Mouse (Mus musculus) forebrain, postnatal 0 days (tissue): ENCODE measurements around the gene Rpl4. TPM values are rescaled to one million over a fixed set of nuclear protein-coding genes. Genes with fewer than 3 reads are reported as not detected.
"Not testable (repeated sequence)": the region's sequence is repeated elsewhere in the genome, so short reads cannot be mapped to it uniquely, and the experiment has no call there.

Experiments used
- ATAC-seq: fragments of 200-750 bp; cut with Nextera tagmentation; 2 replicates; pipeline ENCODE4 v1.8.0; 2017; ENCODE audit warnings: mild to moderate bottlenecking, moderate library complexity
- DNase-seq: peaks from one replicate; pipeline ENCODE4 v3.0.0-alpha.2; 2015
- H3K27ac ChIP-seq: fragments of 300-500 bp; sonication (generic); 2 replicates; pipeline ENCODE4 v1.5.1; 2014; ENCODE audit warnings: low read depth, mild to moderate bottlenecking, antibody characterized with exemption, low read length, moderate library complexity, mixed read lengths
- H3K27me3 ChIP-seq: fragments of 300-500 bp; sonication (generic); 2 replicates; pipeline ENCODE4 v1.6.1; 2014; ENCODE audit warnings: mild to moderate bottlenecking, low read length, mixed read lengths; ENCODE audit not compliant: insufficient read depth
- H3K36me3 ChIP-seq: fragments of 300-500 bp; sonication (generic); 2 replicates; pipeline ENCODE4 v1.6.1; 2014; ENCODE audit warnings: mild to moderate bottlenecking, moderate library complexity; ENCODE audit not compliant: insufficient read depth
- H3K4me1 ChIP-seq: fragments of 300-500 bp; sonication (generic); 2 replicates; pipeline ENCODE4 v1.6.1; 2014; ENCODE audit warnings: antibody characterized with exemption; ENCODE audit not compliant: insufficient read depth
- H3K4me2 ChIP-seq: fragments of 300-500 bp; sonication (generic); 2 replicates; pipeline ENCODE4 v1.6.1; 2014; ENCODE audit warnings: low read depth, mild to moderate bottlenecking, moderate library complexity
- H3K4me3 ChIP-seq: fragments of 300-500 bp; sonication (generic); 2 replicates; pipeline ENCODE4 v1.5.1; 2014; ENCODE audit warnings: low read depth, low read length, mixed read lengths
- H3K9ac ChIP-seq: fragments of 300-500 bp; sonication (generic); 2 replicates; pipeline ENCODE4 v1.6.1; 2014; ENCODE audit warnings: mild to moderate bottlenecking
- H3K9me3 ChIP-seq: fragments of 300-500 bp; sonication (generic); 2 replicates; pipeline ENCODE4 v1.6.1; 2016; ENCODE audit warnings: low read length
- CTCF ChIP-seq: sonication (generic); IDR thresholded peaks from 2 replicates; pipeline ENCODE4 v1.5.1; 2016; ENCODE audit warnings: antibody characterized with exemption, control low read depth, low read depth
- WGBS: fragments of 180-500 bp; shearing (Covaris S2); extraction: QIAGEN DNeasy Blood & Tissue Kit; methylation state at CpG from one replicate; pipeline ENCODE4 v1.1.7; 2014; 5-methylcytosine and 5-hydroxymethylcytosine counted together
- polyA plus RNA-seq: library from polyadenylated mRNA; unstranded; fragments of >200 nt; fragmentation: Nextera tagmentation; extraction: Ambion mirVana; gene quantifications from 2 replicates; pipeline ENCODE4 v1.2.1, GENCODE M21; 2015
- total RNA-seq: library from RNA; depleted of rRNA; stranded (reverse); fragments of >200 nt; gene quantifications from 2 replicates; pipeline ENCODE4 v1.2.3, GENCODE M21; 2014

Gene Rpl4
- total and polyA plus RNA-seq, 2 experiments from 2014 or later: 693 to 957 TPM

DNA sequence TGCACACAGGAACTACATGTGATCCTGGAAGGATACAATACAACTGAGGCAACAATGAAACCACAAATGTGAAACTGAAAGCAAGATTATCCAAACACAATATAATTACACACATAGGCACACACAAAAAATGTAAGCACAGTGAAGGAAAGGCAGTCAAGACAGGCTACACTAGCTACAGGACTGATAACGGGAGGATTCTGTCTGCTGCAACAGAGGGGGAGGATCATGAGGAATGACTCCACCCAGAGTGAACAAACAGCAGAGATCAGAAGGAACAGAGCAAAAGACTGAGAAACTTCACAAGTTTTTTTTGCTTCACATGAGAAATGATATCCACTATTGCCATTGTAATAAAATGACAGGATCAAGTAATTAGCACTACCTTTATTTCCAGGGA is 16.5 kb upstream of the Rpl4 start:
- 90% methylated on average over 1 of the region's 1 CpGs for whole genome bisulfite sequencing
- no peak for TF ChIP-seq CTCF
- H3K9me3 ChIP-seq: no peaks in the 10 kb centered on the region
- no peaks in the 10 kb centered on the region for H3K36me3 ChIP-seq
- no peaks in the 10 kb centered on the region for H3K27me3 ChIP-seq
- H3K4me1 ChIP-seq: no peaks in the 10 kb centered on the region
- ATAC-seq (no peak), DNase-seq (no peak)
- no peak overlapping the region for H3K4me3 ChIP-seq
- H3K27ac ChIP-seq: no peak overlapping the region
- no peak overlapping the region for H3K4me2 ChIP-seq
- H3K9ac ChIP-seq: no peak overlapping the region

- no peak overlapping the region for H3K27ac ChIP-seq
- ATAC-seq (no peak), DNase-seq (no peak)
- 92% methylated on average over 5 of the region's 5 CpGs for WGBS
- no peaks in the 10 kb centered on the region for H3K27me3 ChIP-seq
- H3K4me1 ChIP-seq: no peaks in the 10 kb centered on the region
- no peak overlapping the region for H3K9ac ChIP-seq
- TF ChIP-seq CTCF: no peak
- H3K4me3 ChIP-seq: no peak overlapping the region
- no peaks in the 10 kb centered on the region for H3K9me3 ChIP-seq
- no peaks in the 10 kb centered on the region for H3K36me3 ChIP-seq
- H3K4me2 ChIP-seq: no peak overlapping the region
These were observed 12.7 kb upstream of the Rpl4 start for GRCm38 (mm10) chr9:64160471-64160870.

DNA sequence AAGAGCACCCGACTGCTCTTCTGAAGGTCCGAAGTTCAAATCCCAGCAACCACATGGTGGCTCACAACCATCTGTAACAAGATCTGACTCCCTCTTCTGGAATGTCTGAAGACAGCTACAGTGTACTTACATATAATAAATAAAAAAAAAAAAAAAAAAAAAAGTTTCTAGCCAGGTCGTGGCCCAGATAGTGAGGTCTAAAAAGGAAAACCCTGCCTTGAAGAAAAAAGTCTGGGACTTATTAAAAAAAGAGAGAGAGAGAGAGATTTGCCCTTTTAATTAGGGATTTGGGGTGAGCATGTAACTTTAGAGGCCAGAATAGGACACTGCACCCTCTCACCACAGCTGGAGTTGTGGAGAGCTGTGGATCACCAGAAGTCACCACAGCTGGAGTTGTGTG is 3.2 kb upstream of the Rpl4 start:
- H3K4me3 ChIP-seq: not testable (repeated sequence)

GRCm38 (mm10) chr9:64172145-64172815 is 895 bp upstream of the Rpl4 start:
- TF ChIP-seq CTCF: no peak; the same call in 1 of the 2 replicates
- H3K36me3 ChIP-seq: peaks cover 23% of the 10 kb centered on the region
- H3K4me3 ChIP-seq: peak overlapping the region; percentile 84
- H3K4me1 ChIP-seq: peaks cover 8% of the 10 kb centered on the region; the same call in 1 of the 2 replicates
- ATAC-seq: peak; percentile 46
- H3K9ac ChIP-seq: peak overlapping the region; percentile 80
- peak overlapping the region; percentile 82; the same call in 1 of the 2 replicates for H3K27ac ChIP-seq
- no peaks in the 10 kb centered on the region for H3K9me3 ChIP-seq
- H3K27me3 ChIP-seq: no peaks in the 10 kb centered on the region
- no peak for DNase-seq
- 2% methylated on average over 18 of the region's 18 CpGs for WGBS
- peak overlapping the region; percentile 75 for H3K4me2 ChIP-seq

More for the DNA sequence above, 3.2 kb upstream of the Rpl4 start:
- H3K4me1 ChIP-seq, H3K27me3 ChIP-seq, H3K9me3 ChIP-seq, H3K9ac ChIP-seq, ATAC-seq, H3K36me3 ChIP-seq, DNase-seq, H3K27ac ChIP-seq, H3K4me2 ChIP-seq: not testable (repeated sequence)
- 98% methylated on average over 3 of the region's 3 CpGs for WGBS

GRCm38 (mm10) chr9:64173666-64174220 is 568 bp downstream of the Rpl4 start:
- WGBS: under 1% methylated on average over 16 of the region's 16 CpGs
- H3K9ac ChIP-seq: peak overlapping the region; percentile 80
- peaks cover 8% of the 10 kb centered on the region; the same call in 1 of the 2 replicates for H3K4me1 ChIP-seq
- no peak for DNase-seq
- peak overlapping the region; percentile 84 for H3K4me3 ChIP-seq
- no peak for TF ChIP-seq CTCF
- peak overlapping the region; percentile 82 for H3K27ac ChIP-seq
- peak overlapping the region; percentile 60 for H3K4me2 ChIP-seq
- no peaks in the 10 kb centered on the region for H3K9me3 ChIP-seq
- ATAC-seq: no peak
- peaks cover 38% of the 10 kb centered on the region for H3K36me3 ChIP-seq
- no peaks in the 10 kb centered on the region for H3K27me3 ChIP-seq

DNA sequence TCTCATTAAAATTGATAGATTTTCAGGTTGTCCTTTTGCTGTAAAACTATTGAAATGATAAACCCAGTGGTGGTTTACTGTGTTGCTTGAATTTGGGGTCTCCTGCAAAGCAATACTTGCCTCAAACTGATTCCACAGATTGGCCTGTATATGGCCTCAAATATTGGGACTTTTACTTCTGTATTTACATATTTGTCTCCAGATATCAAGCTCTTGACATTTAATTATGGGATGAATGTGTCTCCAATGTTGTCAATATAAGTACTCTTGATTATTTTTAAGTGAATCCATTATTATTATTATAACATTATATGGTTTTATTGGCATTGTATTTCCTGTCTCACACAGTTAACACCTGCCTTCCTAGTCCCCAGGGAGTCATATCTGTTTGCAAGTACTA is 1.2 kb downstream of the Rpl4 start:
- H3K9ac ChIP-seq: peak overlapping the region; percentile 80
- no peaks in the 10 kb centered on the region for H3K27me3 ChIP-seq
- no peak for TF ChIP-seq CTCF
- H3K4me2 ChIP-seq: peak overlapping the region; percentile 60
- peaks cover 38% of the 10 kb centered on the region for H3K36me3 ChIP-seq
- peaks cover 8% of the 10 kb centered on the region; the same call in 1 of the 2 replicates for H3K4me1 ChIP-seq
- DNase-seq (no peak), ATAC-seq (no peak)
- H3K9me3 ChIP-seq: no peaks in the 10 kb centered on the region
- H3K27ac ChIP-seq: no peak overlapping the region
- H3K4me3 ChIP-seq: peak overlapping the region; percentile 84

DNA sequence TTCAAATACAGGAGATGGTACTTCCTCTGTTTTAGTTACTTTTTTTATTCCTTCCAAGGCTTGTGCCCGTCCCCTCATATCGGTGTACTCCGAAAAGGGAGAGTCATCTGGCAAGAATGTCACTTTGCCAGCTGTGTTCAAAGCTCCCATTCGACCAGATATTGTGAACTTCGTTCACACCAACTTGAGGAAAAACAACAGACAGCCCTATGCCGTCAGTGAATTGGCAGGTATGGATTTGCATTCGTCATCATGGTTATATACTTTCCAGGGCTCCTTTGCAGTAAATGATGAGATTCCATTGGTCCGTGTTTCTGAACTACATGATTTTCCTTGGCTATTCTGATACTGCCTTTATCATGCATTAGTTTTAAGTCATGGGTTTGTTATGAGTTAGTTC is 1.6 kb downstream of the Rpl4 start:
- H3K4me2 ChIP-seq: peak overlapping the region; percentile 60; the same call in 1 of the 2 replicates
- H3K4me3 ChIP-seq: 0 out of 2 replicates have a peak overlapping the region, but pooled peaks have one; percentile 84
- no peak for DNase-seq
- peaks cover 38% of the 10 kb centered on the region for H3K36me3 ChIP-seq
- H3K4me1 ChIP-seq: peaks cover 11% of the 10 kb centered on the region; the same call in 1 of the 2 replicates
- no peak for ATAC-seq
- WGBS: 67% methylated on average over 8 of the region's 8 CpGs
- no peak overlapping the region for H3K9ac ChIP-seq
- H3K27me3 ChIP-seq: no peaks in the 10 kb centered on the region
- TF ChIP-seq CTCF: no peak
- no peaks in the 10 kb centered on the region for H3K9me3 ChIP-seq
- no peak overlapping the region for H3K27ac ChIP-seq
